ENCODE assay signal across 8 mouse cellular contexts in genomic region chr8:81061950-81062349, GRCm38 (mm10). TPM values are rescaled to one million over a fixed set of nuclear protein-coding genes. Genes with fewer than 3 reads are reported as not detected.
A peak's percentile ranks its signal among the peaks of the same experiment; 100 is the strongest.
DNase-seq lines count a peak whose midpoint lies in the region; ATAC-seq lines count a peak whose summit lies in the region.

No protein-coding gene starts in this region.

- H3K9me3 ChIP-seq in hindbrain, embryonic 15.5 days = no peaks in the 10 kb centered on the region
- H3K9me3 ChIP-seq in hindbrain, embryonic 13.5 days = no peaks in the 10 kb centered on the region

- H3K36me3 ChIP-seq in hindbrain, embryonic 15.5 days = no peaks in the 10 kb centered on the region
- H3K36me3 ChIP-seq in hindbrain, embryonic 13.5 days = no peaks in the 10 kb centered on the region

- WGBS in hindbrain, embryonic 15.5 days = 50% methylated on average over 3 of the region's 3 CpGs
- WGBS in hindbrain, embryonic 13.5 days = 53% methylated on average over 3 of the region's 3 CpGs

- no peak overlapping the region for H3K27ac ChIP-seq in hindbrain, embryonic 15.5 days (replicated peaks)
- H3K27ac ChIP-seq in hindbrain, embryonic 13.5 days = no peak overlapping the region

- H3K4me2 ChIP-seq in hindbrain, embryonic 15.5 days = no peak overlapping the region
- H3K4me2 ChIP-seq in hindbrain, embryonic 13.5 days = no peak overlapping the region

- no peaks in the 10 kb centered on the region for H3K4me1 ChIP-seq in hindbrain, embryonic 15.5 days (replicated peaks)
- no peaks in the 10 kb centered on the region for H3K4me1 ChIP-seq in hindbrain, embryonic 13.5 days (replicated peaks)

- no peak overlapping the region for H3K4me3 ChIP-seq in hindbrain, embryonic 15.5 days
- H3K4me3 ChIP-seq in hindbrain, embryonic 13.5 days = no peak overlapping the region

- H3K27me3 ChIP-seq in hindbrain, embryonic 15.5 days = no peaks in the 10 kb centered on the region
- no peaks in the 10 kb centered on the region for H3K27me3 ChIP-seq in hindbrain, embryonic 13.5 days

- DNase-seq in 3T3-L1 (ENCODE audit: low read depth, low spot score) = peak; percentile 66
- peak; percentile 79 for DNase-seq in Muller cell, postnatal 12 days (ENCODE audit: inconsistent ontology term)
- peak; percentile 7 to 72 for DNase-seq in frontal cortex, postnatal 36 days (ENCODE audit: low spot score in 2 of 2)
- peak; percentile 12 for DNase-seq in lung, postnatal 25 days (ENCODE audit: low spot score)
- DNase-seq in gastrocnemius, postnatal 25 days = no peak
- DNase-seq in gastrocnemius, postnatal 4 days (ENCODE audit: low spot score in 2 of 2) = no peak

- 0 out of 2 replicates have a peak, but pooled peaks have one; percentile 68 for ATAC-seq in hindbrain, embryonic 15.5 days (ENCODE audit: low FRiP score, low read depth)
- no peak for ATAC-seq in hindbrain, embryonic 13.5 days (ENCODE audit: low FRiP score)

- no peak overlapping the region for H3K9ac ChIP-seq in hindbrain, embryonic 15.5 days
- H3K9ac ChIP-seq in hindbrain, embryonic 13.5 days = no peak overlapping the region

RNA-seq across cellular contexts. Expression of gene Usp38, which starts 47.2 kb away (rescaled TPM):
- polyA plus RNA-seq in hindbrain, embryonic 15.5 days (2015; fragmentation: Nextera tagmentation; extraction: Ambion mirVana) = 16.7 and 18.0 TPM in 2 replicates
- polyA plus RNA-seq in hindbrain, embryonic 13.5 days (2015; fragmentation: Nextera tagmentation; extraction: Ambion mirVana) = 19.4 and 20.3 TPM in 2 replicates
- total RNA-seq in gastrocnemius, postnatal 25 days (2021) = 10 to 100 TPM; 16.8 to 17.8 TPM
- 10 to 100 TPM; 22.7 to 24.2 TPM for total RNA-seq in gastrocnemius, postnatal 4 days (2021)

Comparison
In these comparisons a context has a peak if more than half of its experiments do, and no peak if none do; other contexts are left out.
1. DNase-seq: peak in 3T3-L1 (single experiment), Muller cell, postnatal 12 days (single experiment), frontal cortex, postnatal 36 days (2 of 2) and lung, postnatal 25 days (single experiment); none in gastrocnemius, postnatal 25 days (single experiment) and gastrocnemius, postnatal 4 days (0 of 2).